Mouse (Mus musculus): ENCODE measurements at regions not wholly inside any gene's neighbourhood (a gene's known extent, or its start where the extent isn't known, plus 50 kb on each side); places are given as distances from the start of the nearest gene placed in this dataset.

- DNase-seq (ENCODE audit: low spot score in 2 of 2): no peak
Measured at GRCm38 (mm10) chr11:19246390-19247114, 227.8 kb upstream of the Meis1 start.

DNA sequence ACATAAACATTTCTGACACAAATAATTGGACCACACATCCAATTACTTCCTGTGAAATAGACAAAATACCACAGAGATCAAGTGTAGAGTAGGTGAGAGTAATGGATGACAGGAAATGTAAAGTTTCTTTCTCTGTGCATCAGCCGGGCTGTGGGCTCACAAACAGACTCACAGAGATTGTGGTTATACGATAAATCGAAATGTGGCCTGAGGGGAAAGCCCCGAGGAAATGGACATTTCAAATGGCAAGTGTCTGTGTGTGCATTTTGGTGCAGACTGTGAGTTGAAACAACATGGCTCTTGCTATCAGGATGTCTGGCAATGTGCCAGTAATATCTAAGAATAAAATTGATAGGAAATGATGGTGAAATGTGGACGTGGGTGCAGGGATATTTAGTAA lies 234.8 kb upstream of the Meis1 start:
- DNase-seq (ENCODE audit: low spot score in 2 of 2): no peak

GRCm38 (mm10) chr11:19254183-19254582 lies 235.4 kb upstream of the Meis1 start:
- DNase-seq (ENCODE audit: low spot score in 2 of 2): no peak

DNA sequence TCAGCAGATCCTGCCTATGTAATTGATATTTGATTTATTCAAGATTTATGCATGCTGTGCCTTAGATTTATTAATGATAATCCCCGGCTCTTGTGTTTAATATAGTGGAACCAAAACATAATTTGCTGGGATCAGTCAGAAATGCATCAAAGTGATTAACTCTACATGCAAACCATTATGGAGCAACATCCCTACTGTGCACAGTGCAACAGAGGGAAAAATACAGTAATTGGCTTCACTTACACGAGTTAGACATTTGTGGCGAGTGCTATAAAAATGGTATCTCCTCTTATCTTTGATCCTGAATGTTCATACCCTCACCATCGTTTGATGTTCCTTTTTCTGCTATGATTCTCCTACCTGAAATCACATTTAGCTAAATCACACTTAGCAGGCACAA lies 238.8 kb upstream of the Meis1 start:
- no peak for DNase-seq (ENCODE audit: low spot score in 2 of 2)

DNA sequence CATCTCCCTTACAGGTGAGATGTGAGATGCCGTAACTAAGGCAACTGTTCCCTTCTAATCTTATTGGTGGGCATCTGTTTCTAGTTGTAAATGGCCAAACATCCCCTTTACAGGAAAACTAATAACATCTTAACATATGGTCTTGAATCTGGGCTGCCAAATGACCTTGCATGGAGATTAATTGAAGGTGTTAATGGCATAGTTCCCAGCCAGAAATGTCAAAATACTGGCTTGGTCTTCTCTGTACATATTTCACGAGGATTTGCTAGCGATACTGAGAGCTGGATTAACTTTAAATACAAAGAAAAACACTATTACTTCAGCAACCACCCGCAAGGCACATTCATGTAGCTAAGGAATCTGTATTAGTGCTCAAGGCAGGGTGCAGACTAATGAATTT lies 244.0 kb upstream of the Meis1 start:
- no peak for DNase-seq (ENCODE audit: low spot score in 2 of 2)

GRCm38 (mm10) chr11:19264798-19265671 lies 246.2 kb upstream of the Meis1 start:
- DNase-seq (ENCODE audit: low spot score in 2 of 2): no peak

DNA sequence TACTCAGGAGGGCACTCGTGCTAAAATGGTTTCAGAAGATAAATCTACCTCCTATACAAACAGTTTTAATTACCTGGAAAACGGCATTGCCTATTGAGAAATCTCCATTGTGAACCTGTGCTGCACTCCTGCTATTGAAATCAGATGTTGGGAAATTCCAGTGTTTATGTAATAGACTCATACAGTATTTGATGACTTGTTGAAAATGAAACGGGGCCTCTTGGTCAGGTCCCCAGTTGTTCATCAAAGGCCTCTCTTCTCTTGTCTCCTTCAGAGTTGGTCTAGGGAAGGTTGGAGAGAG lies 246.8 kb upstream of the Meis1 start:
- no peak for DNase-seq (ENCODE audit: low spot score in 2 of 2)

DNA sequence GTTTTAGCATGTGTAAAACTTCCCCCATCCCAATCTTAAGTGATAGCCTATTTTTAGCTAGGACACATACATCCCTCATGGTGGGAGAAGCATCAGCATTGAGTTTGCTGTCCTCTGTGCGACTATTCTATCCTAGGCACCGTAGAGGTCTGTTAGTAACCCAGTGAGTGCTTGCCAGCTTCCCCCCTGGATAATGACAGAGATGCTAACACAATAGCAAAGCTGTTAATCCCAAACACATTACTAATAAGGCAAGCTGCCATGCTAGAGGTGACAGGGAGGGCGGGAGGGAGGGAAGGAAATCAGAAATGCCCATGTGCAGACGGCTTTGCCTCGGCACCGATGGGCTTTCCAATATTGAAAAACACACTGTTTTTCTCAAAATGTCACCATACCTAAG lies 272.2 kb upstream of the Meis1 start:
- no peak for DNase-seq (ENCODE audit: low spot score in 2 of 2)

GRCm38 (mm10) chr11:19299411-19299810 lies 280.6 kb upstream of the Meis1 start:
- DNase-seq (ENCODE audit: low spot score in 2 of 2): no peak

- no peak for DNase-seq (ENCODE audit: low spot score in 2 of 2)
Measured at GRCm38 (mm10) chr11:19306687-19307086, 287.9 kb upstream of the Meis1 start.

- DNase-seq (ENCODE audit: low spot score in 2 of 2): no peak
Measured at GRCm38 (mm10) chr11:19330685-19331239, 312.0 kb upstream of the Meis1 start.

GRCm38 (mm10) chr11:19332274-19332673 lies 313.5 kb upstream of the Meis1 start:
- DNase-seq (ENCODE audit: low spot score in 2 of 2): no peak

DNA sequence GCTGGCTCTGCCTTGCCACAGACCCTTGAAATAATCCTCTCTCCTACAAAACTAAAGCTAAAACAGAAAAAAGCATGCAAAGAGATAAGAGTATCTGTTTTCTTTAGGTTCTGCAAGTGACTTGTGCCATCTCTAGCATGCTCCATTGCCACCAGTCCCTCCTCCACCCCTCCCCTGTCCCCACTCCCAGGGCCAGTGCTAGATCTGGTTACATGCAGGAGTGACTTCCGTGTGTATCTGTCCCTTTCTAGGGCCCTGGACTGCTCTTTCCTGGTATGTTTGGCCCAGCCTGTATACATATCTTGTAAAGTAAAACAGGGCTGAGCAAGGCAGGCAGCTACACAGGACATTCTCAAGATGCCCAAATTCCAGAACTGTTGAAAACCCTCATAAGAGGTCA lies 313.9 kb upstream of the Meis1 start:
- no peak for DNase-seq (ENCODE audit: low spot score in 2 of 2)

GRCm38 (mm10) chr11:19333908-19334487 lies 315.2 kb upstream of the Meis1 start:
- DNase-seq (ENCODE audit: low spot score in 2 of 2): no peak

DNA sequence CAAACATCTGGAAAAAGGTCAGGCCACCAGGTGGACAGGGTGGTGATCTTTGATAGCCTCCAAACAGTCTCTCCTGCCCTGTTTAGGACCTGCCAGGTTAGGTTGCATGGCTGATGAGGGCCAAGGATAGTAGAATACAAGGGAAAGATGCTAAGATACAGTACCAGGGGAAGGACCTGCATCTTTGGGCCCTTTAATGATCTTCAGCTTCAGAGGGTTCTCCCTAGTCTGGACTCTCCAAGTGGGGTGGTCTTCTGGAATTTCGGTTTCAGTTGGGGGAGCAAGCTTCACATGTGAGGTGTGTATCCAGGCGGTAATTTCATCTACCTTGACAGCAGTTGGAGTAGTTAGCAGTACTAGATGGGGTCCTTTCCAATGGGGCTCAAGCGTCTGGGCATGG lies 316.6 kb upstream of the Meis1 start:
- DNase-seq (ENCODE audit: low spot score in 2 of 2): no peak

DNA sequence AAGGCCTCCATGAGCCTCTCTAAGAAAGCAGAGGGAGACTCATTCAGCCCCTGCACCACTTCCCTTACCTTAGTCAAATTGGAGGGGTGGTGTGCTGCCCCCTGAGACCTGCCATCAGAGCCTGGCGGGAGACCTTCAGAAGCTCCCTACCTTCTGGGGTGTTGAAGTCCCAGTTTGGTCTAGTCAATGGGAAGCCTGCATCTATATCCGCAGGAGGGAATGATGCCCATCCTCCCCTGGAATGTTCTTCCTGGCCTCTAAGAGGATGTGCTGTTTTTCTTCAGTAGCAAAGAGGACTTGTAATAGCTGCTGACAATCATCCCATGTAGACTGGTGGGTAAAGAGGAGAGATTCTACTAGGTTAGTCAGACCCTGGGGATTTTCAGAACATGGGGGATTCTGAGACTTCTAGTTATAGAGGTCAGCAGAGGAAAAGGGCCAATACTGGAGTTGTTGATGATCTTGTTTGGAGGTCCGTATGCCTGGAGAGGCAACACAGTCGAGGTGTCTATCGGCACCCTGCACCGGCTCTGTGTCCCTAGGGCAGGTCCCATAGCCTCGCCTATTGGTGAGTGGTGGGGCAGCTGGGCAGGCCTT lies 321.0 kb upstream of the Meis1 start:
- no peak for DNase-seq (ENCODE audit: low spot score in 2 of 2)

GRCm38 (mm10) chr11:19340889-19341288 lies 322.1 kb upstream of the Meis1 start:
- no peak for DNase-seq (ENCODE audit: low spot score in 2 of 2)

GRCm38 (mm10) chr11:19341379-19341778 lies 322.6 kb upstream of the Meis1 start:
- DNase-seq (ENCODE audit: low spot score in 2 of 2): no peak

- DNase-seq (ENCODE audit: low spot score in 2 of 2): no peak
Measured at GRCm38 (mm10) chr11:19342803-19343202, 324.0 kb upstream of the Meis1 start.

- no peak for DNase-seq (ENCODE audit: low spot score in 2 of 2)
Measured at GRCm38 (mm10) chr11:19346276-19346826, 327.6 kb upstream of the Meis1 start.

- no peak for DNase-seq (ENCODE audit: low spot score in 2 of 2)
Measured at GRCm38 (mm10) chr11:19350331-19351242, 331.8 kb upstream of the Meis1 start.
